Mouse (Mus musculus) skeletal muscle tissue, adult 2 months (tissue): ENCODE data around the gene Gm18336.
"Not testable (repeated sequence)": the region's sequence is repeated elsewhere in the genome, so short reads cannot be mapped to it uniquely, and the experiment has no call there.

Experiments used
- DNase-seq: peaks from one replicate; pipeline ENCODE4 v3.0.0-alpha.2; 2012; ENCODE audit warnings: low read depth, low spot score

Gene Gm18336

GRCm38 (mm10) chrX:73398636-73399035 lies at the start of gene Gm18336:
TSS of gene Gm18336 (minus strand) at chrX:73398736.
- not testable (repeated sequence) for DNase-seq

GRCm38 (mm10) chrX:73441428-73441827 lies 42.9 kb upstream of the Gm18336 start:
- no peak for DNase-seq

GRCm38 (mm10) chrX:73435252-73435651 lies 36.7 kb upstream of the Gm18336 start, which contains the start of gene Trex2:
TSS of gene Trex2 (minus strand) at chrX:73435344.
- DNase-seq = no peak

- no peak for DNase-seq
These were observed 34.3 kb upstream of the Gm18336 start for GRCm38 (mm10) chrX:73432850-73433249.

DNA sequence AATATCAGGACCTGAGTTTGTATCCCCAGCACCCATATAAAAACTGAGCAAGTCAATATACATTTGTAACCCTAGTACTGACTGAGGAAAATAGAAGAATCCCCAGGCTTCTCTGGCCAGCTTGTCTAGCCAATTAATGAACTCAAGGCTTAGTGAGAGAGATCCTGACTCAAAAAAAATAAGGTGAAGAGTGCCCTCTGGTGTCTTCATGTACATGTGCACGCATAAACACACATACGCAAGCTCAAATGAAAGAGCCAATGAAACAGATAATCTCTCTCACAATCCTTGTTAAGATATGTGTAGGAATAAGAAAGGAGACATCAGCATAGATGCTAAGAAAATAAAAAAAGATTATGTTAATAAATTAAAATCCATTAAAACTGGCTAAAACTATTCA lies 31.5 kb upstream of the Gm18336 start:
- DNase-seq = peak; percentile 14

GRCm38 (mm10) chrX:73412767-73413166 lies 14.2 kb upstream of the Gm18336 start:
- DNase-seq = no peak

GRCm38 (mm10) chrX:73410880-73411517 lies 12.5 kb upstream of the Gm18336 start, which contains the start of gene Zfp92:
TSS of gene Zfp92 (plus strand) at chrX:73411096.
- DNase-seq = no peak

- DNase-seq = no peak
These were observed 3.1 kb upstream of the Gm18336 start for GRCm38 (mm10) chrX:73401616-73402015.

DNA sequence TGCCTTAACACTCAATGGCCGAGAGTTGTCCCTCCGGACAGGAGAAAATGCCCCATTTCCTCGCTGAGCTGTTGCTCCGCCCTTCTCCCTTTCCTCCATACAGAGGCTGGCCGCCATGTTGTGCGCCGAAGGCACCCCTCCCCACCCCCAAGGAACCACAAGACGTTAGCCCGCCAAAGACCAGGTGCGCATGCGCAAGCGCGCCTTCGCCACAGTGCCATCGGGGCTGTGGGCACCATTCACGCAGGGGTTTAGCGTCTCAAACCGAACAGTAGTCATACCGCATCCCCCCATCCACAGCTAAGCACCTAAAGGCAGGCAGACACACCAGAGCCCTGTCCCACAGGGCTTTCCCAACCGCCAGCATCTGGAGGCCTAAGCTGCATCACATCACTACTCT lies 2.4 kb upstream of the Gm18336 start:
- no peak for DNase-seq

GRCm38 (mm10) chrX:73396446-73396845 lies 2.1 kb downstream of the Gm18336 start:
- no peak for DNase-seq

GRCm38 (mm10) chrX:73391481-73391880 lies 7.1 kb downstream of the Gm18336 start:
- peak; percentile 85 for DNase-seq

GRCm38 (mm10) chrX:73384924-73385323 lies 13.6 kb downstream of the Gm18336 start:
- DNase-seq = no peak

DNA sequence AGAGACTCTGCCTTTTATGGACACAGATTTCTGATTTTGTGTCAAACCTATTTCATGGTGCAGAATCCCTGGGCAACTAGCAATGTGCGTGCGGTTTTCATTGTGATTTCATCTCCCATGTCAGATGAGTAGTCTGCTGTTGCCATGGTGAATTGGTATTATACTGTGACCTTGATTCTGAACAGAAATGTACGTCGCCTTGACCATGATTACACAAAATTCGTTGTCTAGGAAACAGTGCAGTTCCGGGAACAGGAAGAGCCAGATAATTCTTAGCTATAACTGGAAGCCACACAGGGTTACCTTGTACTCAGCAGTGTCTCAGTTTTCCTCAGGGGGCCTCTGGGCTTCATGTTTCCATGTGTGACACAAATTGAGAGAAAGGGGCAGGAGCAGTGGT lies 14.1 kb downstream of the Gm18336 start:
- no peak for DNase-seq

DNA sequence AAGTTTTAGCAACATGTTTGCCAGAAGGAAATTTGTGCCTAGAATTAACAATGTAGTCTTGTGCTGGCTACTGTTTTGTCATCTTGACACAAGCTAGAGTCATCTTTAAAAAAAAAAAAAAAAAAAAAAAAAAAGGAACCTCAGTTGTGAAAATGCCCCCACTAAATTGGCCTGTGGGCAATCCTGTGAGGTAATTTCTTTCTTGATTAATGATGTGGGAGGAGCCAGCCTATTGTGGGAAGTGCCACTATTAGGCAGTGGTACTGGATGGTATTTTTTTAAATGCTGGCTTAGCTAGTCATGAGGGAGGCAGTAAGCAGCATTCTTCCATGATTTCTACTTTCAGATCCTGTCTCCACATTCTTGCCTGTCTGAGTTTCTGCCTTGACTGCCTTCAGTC lies 35.2 kb downstream of the Gm18336 start:
- DNase-seq = no peak

DNA sequence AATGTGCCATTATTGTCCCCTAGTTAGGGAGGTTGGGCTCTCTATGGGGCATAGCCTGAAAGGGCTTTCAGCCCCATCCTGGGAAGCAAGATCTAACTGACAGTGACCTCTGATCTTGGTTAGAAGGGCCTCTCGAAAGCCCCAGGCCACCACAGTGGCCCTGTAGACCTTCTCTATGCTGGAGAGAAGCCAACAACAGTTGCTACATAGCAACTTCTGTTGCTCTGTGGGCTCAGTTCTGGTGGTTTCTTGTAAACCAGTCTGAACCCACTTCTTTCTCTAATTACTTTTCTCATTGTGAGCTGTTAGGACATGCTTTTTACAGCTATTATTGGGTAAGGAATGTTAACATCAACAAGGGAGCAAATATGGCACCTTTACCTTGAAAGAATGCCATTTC lies 41.8 kb downstream of the Gm18336 start:
- DNase-seq = no peak

GRCm38 (mm10) chrX:73356163-73356562 lies 42.4 kb downstream of the Gm18336 start:
- no peak for DNase-seq
